Comparison of ENCODE assay signal across 25 mouse cellular contexts in genomic region chr12:119365041-119365440, GRCm38 (mm10). TPM values are rescaled to one million over a fixed set of nuclear protein-coding genes. Genes with fewer than 3 reads are reported as not detected.
DNase-seq lines count a peak whose midpoint lies in the region; ATAC-seq lines count a peak whose summit lies in the region.
"Had no signal": no experiment of that assay in that cellular context is flagged by ENCODE, and none has a peak within 500 bp of the region (broad histone marks: within the 10 kb centered on the region; RNA-seq: fewer than 3 reads in every experiment).

No protein-coding gene starts in this region.

- no peak overlapping the region for H3K27ac ChIP-seq in forebrain, embryonic 15.5 days (replicated peaks)
- H3K27ac ChIP-seq: heart, embryonic 10.5 days; heart, embryonic 13.5 days; hindbrain, embryonic 15.5 days; intestine, embryonic 15.5 days had no signal

- H3K4me2 ChIP-seq in forebrain, embryonic 15.5 days (replicated peaks): no peak overlapping the region
- H3K4me2 ChIP-seq: heart, embryonic 13.5 days; hindbrain, embryonic 15.5 days; intestine, embryonic 15.5 days had no signal

- H3K4me3 ChIP-seq in forebrain, embryonic 15.5 days: no peak overlapping the region
- H3K4me3 ChIP-seq: heart, embryonic 10.5 days; heart, embryonic 13.5 days; hindbrain, embryonic 15.5 days; intestine, embryonic 15.5 days had no signal

- no peaks in the 10 kb centered on the region for H3K27me3 ChIP-seq in forebrain, embryonic 15.5 days
- H3K27me3 ChIP-seq: heart, embryonic 13.5 days; hindbrain, embryonic 15.5 days; intestine, embryonic 15.5 days had no signal

- no peaks in the 10 kb centered on the region for H3K4me1 ChIP-seq in forebrain, embryonic 15.5 days
- H3K4me1 ChIP-seq: heart, embryonic 10.5 days; heart, embryonic 13.5 days; hindbrain, embryonic 15.5 days; intestine, embryonic 15.5 days had no signal

- H3K9me3 ChIP-seq in forebrain, embryonic 15.5 days: no peaks in the 10 kb centered on the region
- H3K9me3 ChIP-seq: heart, embryonic 10.5 days; heart, embryonic 13.5 days; hindbrain, embryonic 15.5 days; intestine, embryonic 15.5 days had no signal

- no peaks in the 10 kb centered on the region for H3K36me3 ChIP-seq in forebrain, embryonic 15.5 days
- H3K36me3 ChIP-seq: heart, embryonic 10.5 days; heart, embryonic 13.5 days; hindbrain, embryonic 15.5 days; intestine, embryonic 15.5 days had no signal

- 38% methylated on average over 1 of the region's 1 CpGs for WGBS in forebrain, embryonic 15.5 days

- no peak overlapping the region for H3K9ac ChIP-seq in forebrain, embryonic 15.5 days (replicated peaks)
- H3K9ac ChIP-seq: heart, embryonic 13.5 days; hindbrain, embryonic 15.5 days; intestine, embryonic 15.5 days had no signal

- no peak for ATAC-seq in forebrain, embryonic 15.5 days (replicated peaks)
- ATAC-seq: activated CD4-positive, CD25-positive, alpha-beta regulatory T cell, adult 4 months; forebrain, embryonic 14.5 days; intestine, embryonic 15.5 days had no signal

- DNase-seq in 3134 (ENCODE audit: extremely low read depth, insufficient read length, low spot score) (peak; percentile 21), adipocyte (ENCODE audit: low spot score) (peak; percentile 3)
- peak; percentile 33 for DNase-seq in Muller cell, postnatal 12 days (ENCODE audit: inconsistent ontology term)
- DNase-seq in left cerebral cortex, adult 11 months (ENCODE audit: low spot score): no peak
- no peak for DNase-seq in heart, adult 18-20 months
- DNase-seq: adrenal gland, postnatal 10 days; adrenal gland, postnatal 36 days; cerebellum, adult 18-20 months; cerebellum, adult 9-10 months; cerebellum, postnatal 14 days; gastrocnemius, postnatal 14 days; heart, adult 11 months; heart, postnatal 14 days; heart, postnatal 4 days; kidney, adult 11 months; kidney, adult 8-10 months had no signal

RNA-seq across cellular contexts. Expression of gene Macc1, which starts 51.0 kb away (rescaled TPM):
- total RNA-seq in heart, adult 18-20 months (2021): not detected
- polyA plus RNA-seq in forebrain, embryonic 15.5 days (2015; fragmentation: Nextera tagmentation; extraction: Ambion mirVana): not detected in 2 replicates
- total RNA-seq: adrenal gland, adult 18-20 months; adrenal gland, postnatal 10 days; gastrocnemius, postnatal 14 days; gastrocnemius, postnatal 4 days; heart, postnatal 14 days; heart, postnatal 4 days had no signal
- polyA plus RNA-seq: activated CD4-positive, CD25-positive, alpha-beta regulatory T cell, adult 4 months; forebrain, embryonic 14.5 days; hindbrain, embryonic 15.5 days had no signal

Comparison
In these comparisons a context has a peak if more than half of its experiments do, and no peak if none do; other contexts are left out.
1. DNase-seq: peak in 3134 (single experiment), Muller cell, postnatal 12 days (single experiment) and adipocyte (single experiment); none in left cerebral cortex, adult 11 months (single experiment) and heart, adult 18-20 months (0 of 2).